Comparison of ENCODE assay signal across 13 mouse cellular contexts in genomic region chr5:125325931-125326330, GRCm38 (mm10). TPM values are rescaled to one million over a fixed set of nuclear protein-coding genes. Genes with fewer than 3 reads are reported as not detected.
DNase-seq lines count a peak whose midpoint lies in the region; ATAC-seq and TF ChIP-seq lines count a peak whose summit lies in the region.
"Had no signal": no experiment of that assay in that cellular context is flagged by ENCODE, and none has a peak within 500 bp of the region (broad histone marks: within the 10 kb centered on the region; RNA-seq: fewer than 3 reads in every experiment).

No protein-coding gene starts in this region.

- H3K27me3 ChIP-seq in heart, embryonic 16.5 days (ENCODE audit: control insufficient read depth, insufficient read depth, low read length): no peaks in the 10 kb centered on the region
- H3K27me3 ChIP-seq: stomach, embryonic 15.5 days had no signal

- H3K9me3 ChIP-seq in heart, embryonic 16.5 days (replicated peaks; ENCODE audit: control insufficient read depth, low read length): no peaks in the 10 kb centered on the region
- H3K9me3 ChIP-seq: stomach, embryonic 15.5 days had no signal

- no peaks in the 10 kb centered on the region for H3K36me3 ChIP-seq in heart, embryonic 16.5 days (ENCODE audit: control insufficient read depth, insufficient read depth)
- H3K36me3 ChIP-seq: stomach, embryonic 15.5 days had no signal

- no peak for DNase-seq in frontal cortex, postnatal 14 days (ENCODE audit: low spot score in 2 of 2)
- no peak for DNase-seq in layer of hippocampus, adult 2 months (ENCODE audit: low spot score in 2 of 2)
- no peak for DNase-seq in layer of hippocampus, postnatal 36 days
- DNase-seq in 416B (ENCODE audit: low read depth): peak; percentile 49
- DNase-seq in thymus, adult 18-20 months: no peak
- DNase-seq in cerebellum, postnatal 4 days (ENCODE audit: low spot score in 2 of 2): no peak
- DNase-seq: lung, postnatal 36 days; retina, postnatal 1 day had no signal

- ATAC-seq in frontal cortex, adult (ENCODE audit: low TSS enrichment): peak; percentile 58; the same call in 1 of the 2 replicates
- peak; percentile 78 for ATAC-seq in heart, embryonic 16.5 days (replicated peaks; ENCODE audit: extremely low read depth, insufficient read depth, low FRiP score)

- no peak overlapping the region for H3K4me3 ChIP-seq in layer of hippocampus, adult 2 months
- H3K4me3 ChIP-seq in heart, embryonic 16.5 days (ENCODE audit: low read length): 0 out of 2 replicates have a peak overlapping the region, but pooled peaks have one; percentile 7
- H3K4me3 ChIP-seq: myocyte; stomach, embryonic 15.5 days had no signal

- peak overlapping the region; percentile 28 for H3K9ac ChIP-seq in heart, embryonic 16.5 days (ENCODE audit: low read length)
- H3K9ac ChIP-seq: hindbrain, embryonic 14.5 days; stomach, embryonic 15.5 days had no signal

- peak overlapping the region; percentile 20; the same call in 1 of the 2 replicates for H3K27ac ChIP-seq in layer of hippocampus, adult 2 months
- peak overlapping the region; percentile 56 for H3K27ac ChIP-seq in heart, embryonic 16.5 days (ENCODE audit: low read length)
- H3K27ac ChIP-seq: hindbrain, embryonic 14.5 days; stomach, embryonic 15.5 days had no signal

- 29% methylated on average over 11 of the region's 11 CpGs for WGBS in heart, embryonic 16.5 days

- peak overlapping the region; percentile 31; the same call in 1 of the 2 replicates for H3K4me2 ChIP-seq in heart, embryonic 16.5 days (ENCODE audit: low read depth, low read length)
- H3K4me2 ChIP-seq: hindbrain, embryonic 14.5 days; stomach, embryonic 15.5 days had no signal

- peaks cover 17% of the 10 kb centered on the region for H3K4me1 ChIP-seq in heart, embryonic 16.5 days (ENCODE audit: control insufficient read depth, insufficient read depth, low read length)
- H3K4me1 ChIP-seq: stomach, embryonic 15.5 days had no signal

- no peak for TF ChIP-seq CTCF in layer of hippocampus, adult 2 months (conservative IDR thresholded peaks at IDR 0.05)

RNA-seq across cellular contexts. Expression of gene Scarb1, which starts 15.0 kb away (rescaled TPM):
- total RNA-seq in layer of hippocampus, adult 2 months (2021): 10 to 100 TPM; 34.5 to 35.1 TPM
- 10 to 100 TPM; 32.1 to 32.8 TPM for total RNA-seq in layer of hippocampus, postnatal 36 days (2021)
- polyA plus RNA-seq in heart, embryonic 16.5 days (2015; fragmentation: Nextera tagmentation; extraction: Ambion mirVana): 72.9 and 75.5 TPM in 2 replicates
